18 mouse cellular contexts compared by ENCODE assay signal in genomic region chr10:116364759-116365158, GRCm38 (mm10).
A peak's percentile ranks its signal among the peaks of the same experiment; 100 is the strongest.
DNase-seq lines count a peak whose midpoint lies in the region; ATAC-seq and TF ChIP-seq lines count a peak whose summit lies in the region.
"Had no signal": no experiment of that assay in that cellular context is flagged by ENCODE, and none has a peak within 500 bp of the region (broad histone marks: within the 10 kb centered on the region; RNA-seq: fewer than 3 reads in every experiment).

No protein-coding gene starts in this region.

- DNase-seq in cerebellum, postnatal 10 days: peak; percentile 43 to 44
- DNase-seq in cerebellum, adult 11 months: no peak
- no peak for DNase-seq in heart, postnatal 25 days (ENCODE audit: low spot score)
- DNase-seq in liver, postnatal 0 days: no peak
- DNase-seq in yolk sac, embryonic 10.5 days (ENCODE audit: low spot score): peak; percentile 59
- DNase-seq: adrenal gland, adult 8-10 months; B cell, adult 2 months; forebrain, postnatal 0 days; gastrocnemius, postnatal 36 days; kidney, adult 8-10 months; lung, embryonic 14.5 days; midbrain, embryonic 14.5 days; thymus, postnatal 25 days had no signal

- TF ChIP-seq EP300 in liver, postnatal 0 days (IDR thresholded peaks at IDR 0.05; ENCODE audit: low read depth): no peak

- no peak for TF ChIP-seq CTCF in liver, postnatal 0 days (IDR thresholded peaks at IDR 0.05; ENCODE audit: low read depth)

- 18% methylated on average over 7 of the region's 7 CpGs for WGBS in heart, embryonic 15.5 days
- 21% methylated on average over 7 of the region's 7 CpGs for WGBS in liver, embryonic 12.5 days (ENCODE audit: insufficient replicate concordance)
- 36% methylated on average over 7 of the region's 7 CpGs for WGBS in liver, postnatal 0 days (ENCODE audit: insufficient replicate concordance)

- H3K9me3 ChIP-seq in heart, embryonic 15.5 days (replicated peaks): no peaks in the 10 kb centered on the region
- H3K9me3 ChIP-seq in liver, embryonic 12.5 days (replicated peaks): no peaks in the 10 kb centered on the region
- no peaks in the 10 kb centered on the region for H3K9me3 ChIP-seq in liver, postnatal 0 days (ENCODE audit: low read length)
- H3K9me3 ChIP-seq: embryonic facial prominence, embryonic 10.5 days; hindbrain, embryonic 15.5 days; stomach, embryonic 15.5 days had no signal

- no peak overlapping the region for H3K27ac ChIP-seq in heart, embryonic 15.5 days
- no peak overlapping the region for H3K27ac ChIP-seq in liver, embryonic 12.5 days
- H3K27ac ChIP-seq in liver, postnatal 0 days (ENCODE audit: low read depth): no peak overlapping the region
- H3K27ac ChIP-seq: embryonic facial prominence, embryonic 10.5 days; hindbrain, embryonic 15.5 days; stomach, embryonic 15.5 days had no signal

- no peak overlapping the region for H3K9ac ChIP-seq in heart, embryonic 15.5 days
- H3K9ac ChIP-seq in liver, embryonic 12.5 days: no peak overlapping the region
- no peak overlapping the region for H3K9ac ChIP-seq in liver, postnatal 0 days (replicated peaks)
- H3K9ac ChIP-seq: forebrain, postnatal 0 days; hindbrain, embryonic 15.5 days; lung, embryonic 14.5 days; stomach, embryonic 15.5 days had no signal

- no peaks in the 10 kb centered on the region for H3K27me3 ChIP-seq in heart, embryonic 15.5 days
- no peaks in the 10 kb centered on the region for H3K27me3 ChIP-seq in liver, embryonic 12.5 days (replicated peaks)
- H3K27me3 ChIP-seq in liver, postnatal 0 days (ENCODE audit: insufficient read depth, low read length): no peaks in the 10 kb centered on the region
- H3K27me3 ChIP-seq: hindbrain, embryonic 15.5 days; stomach, embryonic 15.5 days had no signal

- no peaks in the 10 kb centered on the region; the same call in 1 of the 2 replicates for H3K36me3 ChIP-seq in heart, embryonic 15.5 days
- no peaks in the 10 kb centered on the region for H3K36me3 ChIP-seq in liver, embryonic 12.5 days
- no peaks in the 10 kb centered on the region for H3K36me3 ChIP-seq in liver, postnatal 0 days (replicated peaks; ENCODE audit: insufficient read depth, low read length)
- H3K36me3 ChIP-seq: embryonic facial prominence, embryonic 10.5 days; hindbrain, embryonic 15.5 days; stomach, embryonic 15.5 days had no signal

- intact Hi-C loops in heart, postnatal 25 days (cut with DNase I): no loop called here

- peaks cover 8% of the 10 kb centered on the region for H3K4me1 ChIP-seq in heart, embryonic 15.5 days (replicated peaks)
- 0 out of 2 replicates have a peak, but pooled peaks cover 6% of the 10 kb centered on the region for H3K4me1 ChIP-seq in liver, embryonic 12.5 days
- H3K4me1 ChIP-seq in liver, postnatal 0 days (ENCODE audit: insufficient read depth): no peaks in the 10 kb centered on the region
- H3K4me1 ChIP-seq: embryonic facial prominence, embryonic 10.5 days; stomach, embryonic 15.5 days had no signal

- H3K4me2 ChIP-seq in heart, embryonic 15.5 days: no peak overlapping the region
- H3K4me2 ChIP-seq in liver, embryonic 12.5 days: no peak overlapping the region
- H3K4me2 ChIP-seq in liver, postnatal 0 days (ENCODE audit: low read depth, low read length): no peak overlapping the region
- H3K4me2 ChIP-seq: hindbrain, embryonic 15.5 days; lung, embryonic 14.5 days; stomach, embryonic 15.5 days had no signal

- no peak overlapping the region for H3K4me3 ChIP-seq in heart, embryonic 15.5 days
- no peak overlapping the region for H3K4me3 ChIP-seq in liver, embryonic 12.5 days
- H3K4me3 ChIP-seq in liver, postnatal 0 days (ENCODE audit: low read depth, low read length): no peak overlapping the region
- H3K4me3 ChIP-seq: embryonic facial prominence, embryonic 10.5 days; hindbrain, embryonic 15.5 days; stomach, embryonic 15.5 days had no signal

- peak; percentile 60; the same call in 1 of the 2 replicates for ATAC-seq in heart, embryonic 15.5 days (replicated peaks; ENCODE audit: insufficient number of reproducible peaks, insufficient read depth, low FRiP score, low read depth)
- ATAC-seq in liver, embryonic 12.5 days: peak; percentile 62
- ATAC-seq in liver, postnatal 0 days: no peak
- ATAC-seq: forebrain, postnatal 0 days had no signal

Comparison
In these comparisons a context has a peak if more than half of its experiments do, and no peak if none do; other contexts are left out.
1. DNase-seq: peak in cerebellum, postnatal 10 days (2 of 2) and yolk sac, embryonic 10.5 days (single experiment); none in cerebellum, adult 11 months (single experiment), heart, postnatal 25 days (single experiment) and liver, postnatal 0 days (single experiment).